Mouse (Mus musculus): ENCODE data around the gene Adgrb3.

Adgrb3 gene

DNA sequence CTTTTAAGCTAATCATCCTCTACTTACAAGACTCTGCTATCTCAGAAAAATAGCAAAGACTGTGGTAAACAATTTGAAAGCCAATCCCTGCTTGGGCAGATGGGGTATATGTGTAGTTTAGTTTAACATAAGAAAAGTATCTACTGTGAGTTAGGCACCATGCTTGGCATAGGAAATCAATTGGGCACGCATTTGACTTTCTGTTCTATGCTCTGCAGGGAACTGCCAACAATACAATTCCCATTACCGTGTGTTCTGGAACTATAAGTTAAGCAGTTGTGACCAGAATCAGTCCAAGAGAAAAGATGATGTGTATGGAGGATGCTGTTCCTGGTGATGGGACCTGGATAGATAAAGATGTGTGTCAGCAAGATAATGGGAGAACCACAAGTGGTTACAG is 517.2 kb downstream of the Adgrb3 start:
- DNase-seq (ENCODE audit: inconsistent age in 2 of 2, low spot score in 1 of 2): no peak

DNA sequence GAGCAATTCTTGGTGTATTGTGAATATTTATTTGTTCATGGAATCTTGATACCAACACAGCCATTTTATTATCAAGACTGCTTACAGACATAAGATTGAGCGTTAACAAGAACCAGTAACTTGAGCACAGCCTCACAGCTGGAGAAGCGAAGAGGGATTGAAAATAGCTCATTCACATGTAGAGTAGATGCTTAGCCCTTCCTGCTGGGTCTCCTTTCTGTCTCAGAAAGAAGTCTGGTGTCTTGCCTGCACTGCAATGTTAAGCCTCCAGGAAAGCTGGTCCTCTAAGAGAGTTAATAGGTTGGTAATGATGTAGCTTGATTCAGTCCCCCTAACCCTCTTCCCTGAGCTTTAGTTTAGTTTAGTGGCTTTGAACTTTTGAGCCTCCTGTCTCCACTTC is 519.4 kb downstream of the Adgrb3 start:
- DNase-seq (ENCODE audit: inconsistent age in 2 of 2, low spot score in 1 of 2): no peak

DNA sequence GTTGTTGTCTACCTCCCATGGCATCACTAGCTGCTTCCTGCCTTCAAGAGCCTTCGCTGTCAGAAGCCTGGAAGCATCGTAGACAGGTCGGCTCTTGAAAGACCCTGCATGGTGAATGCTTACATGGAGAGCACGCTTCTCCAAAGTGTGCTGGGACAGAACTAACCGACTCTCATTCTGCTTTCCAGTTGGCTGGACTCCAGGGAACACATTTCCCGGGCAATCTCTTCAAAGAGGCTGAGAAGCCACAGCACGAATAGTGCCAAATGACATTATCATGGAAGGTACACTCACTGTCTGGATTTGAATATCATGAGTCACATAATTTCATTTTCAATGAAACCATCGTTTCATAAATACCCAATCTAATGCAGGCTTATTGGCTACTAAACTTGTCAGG is 548.0 kb downstream of the Adgrb3 start:
- no peak for DNase-seq (ENCODE audit: inconsistent age in 2 of 2, low spot score in 1 of 2)

DNA sequence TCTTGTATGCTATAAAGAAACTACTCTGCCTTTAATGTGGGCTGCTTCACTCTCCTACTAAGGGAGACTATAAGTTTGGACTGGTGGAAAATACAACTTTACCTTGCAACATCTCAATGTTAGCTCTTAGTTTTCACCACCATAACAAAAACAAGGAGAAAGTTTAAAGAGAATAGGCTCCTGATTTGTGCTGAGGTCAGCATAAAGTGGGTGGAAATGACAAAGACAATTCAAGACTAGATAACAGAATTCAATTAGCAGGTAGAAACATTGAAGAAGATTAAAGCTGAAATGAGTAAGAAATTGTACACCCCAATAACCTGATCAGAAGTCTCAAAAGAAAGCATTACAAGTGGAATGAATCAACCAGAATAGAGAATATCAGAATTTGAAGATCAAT is 578.9 kb downstream of the Adgrb3 start:
- no peak for DNase-seq (ENCODE audit: inconsistent age in 2 of 2, low spot score in 1 of 2)

DNA sequence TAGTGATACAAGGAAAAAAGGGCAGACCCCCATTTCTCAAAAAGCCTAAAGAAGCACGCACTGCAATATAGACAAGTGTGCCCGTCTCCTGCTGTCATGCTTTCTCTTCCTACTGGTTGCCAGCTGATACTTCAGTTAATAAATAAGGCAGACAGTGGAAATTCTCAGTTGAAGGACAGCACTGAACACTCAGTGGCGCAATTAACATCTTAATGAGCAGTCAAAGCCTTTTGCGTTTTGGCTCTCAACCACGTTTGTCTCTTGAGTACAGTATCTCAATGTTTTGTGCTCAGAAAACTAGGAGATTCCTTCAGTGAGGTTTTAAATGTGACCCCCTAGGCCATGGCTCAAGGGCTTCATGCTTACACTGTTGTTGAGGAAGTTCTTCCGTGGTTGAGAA is 587.1 kb downstream of the Adgrb3 start:
- DNase-seq (ENCODE audit: inconsistent age in 2 of 2, low spot score in 1 of 2): no peak

DNA sequence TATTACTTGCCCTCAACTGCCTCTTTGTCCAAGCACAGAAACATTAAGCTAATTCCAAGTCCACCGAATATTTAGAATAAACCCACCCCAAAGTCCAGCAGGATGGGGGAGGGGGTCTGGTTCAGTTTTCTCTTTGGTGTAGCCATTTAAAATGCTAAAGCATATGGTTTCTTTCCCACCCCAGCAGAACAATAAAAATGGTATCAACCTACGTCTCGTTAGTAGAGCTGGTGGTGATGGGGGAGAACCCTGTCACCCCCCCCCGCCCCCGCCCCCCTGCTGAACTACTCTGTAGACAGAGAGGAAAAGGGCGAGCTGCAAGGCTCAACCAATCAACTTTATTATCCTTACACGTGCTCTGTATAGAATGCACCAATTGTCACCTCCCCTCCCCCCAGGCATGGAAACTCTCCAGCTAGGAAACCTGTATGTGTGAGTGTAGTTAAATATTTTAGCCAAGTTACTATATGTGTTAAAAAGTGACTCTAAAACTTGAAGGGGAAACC is 600.2 kb downstream of the Adgrb3 start:
- no peak for DNase-seq (ENCODE audit: inconsistent age in 2 of 2, low spot score in 1 of 2)

DNA sequence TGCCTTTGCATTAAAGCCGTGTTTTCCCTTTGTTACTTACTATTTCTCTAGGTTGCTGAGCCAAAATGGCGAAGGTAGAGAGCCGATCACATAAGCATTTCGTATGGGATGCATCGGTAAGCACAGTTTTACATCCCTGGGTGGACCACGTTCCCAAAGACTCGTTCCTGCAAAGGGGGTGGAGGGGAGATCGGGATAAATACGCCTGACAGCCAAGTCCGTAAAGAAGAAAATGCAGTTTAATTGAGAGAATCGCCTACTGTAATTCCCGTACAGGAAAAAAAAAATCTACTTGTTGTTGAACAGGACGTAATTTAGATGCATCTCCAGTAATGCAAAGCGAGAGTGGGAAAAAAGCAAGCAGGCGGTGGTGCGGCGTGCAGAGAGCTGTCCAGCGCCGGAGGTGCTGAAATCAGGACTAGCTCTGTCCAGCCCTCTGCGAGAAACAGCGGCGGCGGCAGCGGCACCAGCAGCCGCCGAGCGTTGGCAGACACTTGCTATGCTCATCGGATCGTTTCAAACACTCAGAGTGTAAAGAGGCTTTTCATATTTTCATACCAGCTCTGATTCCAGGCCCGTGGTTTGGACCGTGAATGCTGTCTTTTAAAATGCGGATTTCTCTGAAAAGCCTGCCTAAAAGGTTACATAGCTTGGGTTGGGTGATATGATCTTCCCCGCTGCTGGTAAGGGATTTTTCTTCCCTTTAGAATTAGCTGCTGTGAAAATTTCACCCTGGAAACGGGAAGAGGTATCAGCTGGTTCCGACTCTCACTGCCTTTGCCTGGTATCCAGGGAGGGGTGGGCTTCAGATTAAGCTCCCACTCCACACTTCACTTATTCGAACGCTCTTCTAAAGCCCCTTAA is 600.9 kb downstream of the Adgrb3 start:
- DNase-seq (ENCODE audit: inconsistent age in 2 of 2, low spot score in 1 of 2): peak; percentile 68 to 86

DNA sequence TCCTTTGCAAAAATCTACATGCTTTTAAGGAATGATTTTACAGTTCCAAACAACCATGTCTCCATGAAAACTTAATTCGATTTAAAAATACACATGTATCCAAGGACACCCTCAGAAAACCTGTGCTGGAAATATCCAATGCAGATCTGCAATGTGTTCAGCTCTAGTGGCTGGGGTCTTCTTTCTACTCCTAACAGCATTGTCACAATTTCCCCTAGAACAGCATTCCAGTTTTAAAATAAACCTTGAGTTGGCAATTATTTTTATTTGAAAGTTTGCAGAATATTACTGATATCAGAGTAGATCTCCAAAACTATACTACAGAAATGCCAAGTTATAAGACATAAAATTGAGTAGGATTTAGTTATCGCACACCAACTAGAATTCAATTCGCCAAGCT is 601.6 kb downstream of the Adgrb3 start:
- no peak for DNase-seq (ENCODE audit: inconsistent age in 2 of 2, low spot score in 1 of 2)

DNA sequence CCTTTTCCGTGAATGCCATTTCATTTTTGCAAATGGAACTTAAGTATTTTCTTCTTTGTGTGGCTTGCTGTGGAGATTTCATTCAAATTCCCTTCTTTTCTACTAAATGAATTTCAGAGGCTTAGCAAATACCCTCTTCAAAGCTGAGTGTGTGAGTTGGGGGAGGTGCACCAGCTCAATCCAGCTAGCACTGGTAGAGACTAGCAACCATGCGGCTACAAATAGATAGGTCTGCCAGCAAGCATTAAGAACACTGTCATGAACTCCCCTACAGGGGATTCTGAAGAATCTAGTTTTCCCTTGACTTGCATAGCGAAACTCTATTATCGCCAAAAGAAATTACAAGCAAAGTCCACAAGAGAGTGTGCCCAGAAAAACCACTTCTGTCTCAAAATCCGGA is 624.9 kb downstream of the Adgrb3 start:
- DNase-seq (ENCODE audit: inconsistent age in 2 of 2, low spot score in 1 of 2): no peak

DNA sequence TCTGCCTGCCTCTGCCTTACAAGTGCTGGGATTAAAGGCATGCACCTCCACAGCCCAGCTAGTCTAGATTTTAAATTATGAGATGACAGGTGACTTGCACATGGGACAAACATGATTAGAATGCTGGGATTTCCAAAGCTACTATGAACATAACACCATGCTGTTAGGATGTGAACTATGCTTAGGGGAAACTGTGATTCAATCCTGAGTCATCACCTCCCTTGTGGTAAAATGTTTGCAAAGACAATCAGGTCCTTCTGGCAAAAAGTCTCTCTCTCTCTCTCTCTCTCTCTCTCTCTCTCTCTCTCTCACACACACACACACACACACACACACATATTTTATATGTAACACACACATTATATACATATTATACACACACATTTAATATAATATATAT is 630.1 kb downstream of the Adgrb3 start:
- no peak for DNase-seq (ENCODE audit: inconsistent age in 2 of 2, low spot score in 1 of 2)

DNA sequence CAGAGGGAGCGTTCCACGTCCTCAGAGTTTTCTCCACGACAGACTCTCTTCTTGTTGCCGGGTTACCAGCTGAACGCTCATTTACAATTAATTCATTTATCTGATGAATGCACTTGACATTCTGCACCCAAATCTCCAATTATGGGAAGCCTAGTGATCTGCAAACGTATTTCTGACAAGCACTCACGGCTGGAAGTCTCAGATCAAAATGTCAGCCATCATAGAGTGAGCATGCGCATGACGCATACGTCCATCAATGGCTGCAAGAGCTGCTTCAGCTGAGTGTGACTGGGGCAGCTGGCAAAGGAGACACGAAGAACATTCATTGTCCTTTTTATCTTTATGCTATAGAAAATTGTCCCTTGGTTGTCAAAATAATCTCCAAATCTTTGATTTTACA is 637.5 kb downstream of the Adgrb3 start:
- DNase-seq (ENCODE audit: inconsistent age in 2 of 2, low spot score in 1 of 2): no peak

DNA sequence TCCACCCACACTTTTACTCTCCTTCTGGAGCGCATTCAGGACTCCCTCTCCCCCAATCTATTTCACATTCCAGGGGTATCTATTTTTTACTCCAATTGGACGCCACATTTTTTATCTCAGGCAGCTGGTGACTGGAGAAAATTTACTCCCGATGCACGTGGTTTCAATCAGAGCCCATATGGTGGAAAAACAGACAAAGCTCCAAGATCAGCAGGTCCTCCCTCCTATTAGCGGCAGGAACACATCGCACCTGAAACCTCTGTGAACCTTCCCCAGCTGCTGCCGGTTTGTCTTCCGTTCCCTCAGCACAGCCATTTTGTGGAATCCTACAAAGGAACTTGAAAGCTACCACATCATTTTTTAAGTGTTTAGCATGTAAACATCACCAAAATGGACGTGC is 640.2 kb downstream of the Adgrb3 start:
- DNase-seq (ENCODE audit: inconsistent age in 2 of 2, low spot score in 1 of 2): no peak

DNA sequence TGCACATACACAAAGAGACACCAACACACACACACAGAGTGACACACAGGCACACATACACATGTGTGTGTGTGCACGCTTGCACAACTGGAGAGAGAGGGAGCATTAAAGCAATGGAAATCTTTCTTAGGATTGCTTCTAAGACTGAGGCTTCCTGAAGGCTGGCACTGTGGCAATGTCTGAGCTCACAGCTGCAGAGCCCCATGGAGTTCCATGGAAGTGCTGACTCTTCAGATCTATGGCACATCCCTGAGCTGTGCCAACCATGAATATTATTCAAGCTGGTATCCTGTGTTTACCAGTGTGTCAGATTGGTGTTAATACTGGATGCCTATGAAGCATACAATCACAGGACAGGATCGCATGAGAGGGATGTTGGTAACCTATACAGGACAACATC is 643.6 kb downstream of the Adgrb3 start:
- no peak for DNase-seq (ENCODE audit: inconsistent age in 2 of 2, low spot score in 1 of 2)

DNA sequence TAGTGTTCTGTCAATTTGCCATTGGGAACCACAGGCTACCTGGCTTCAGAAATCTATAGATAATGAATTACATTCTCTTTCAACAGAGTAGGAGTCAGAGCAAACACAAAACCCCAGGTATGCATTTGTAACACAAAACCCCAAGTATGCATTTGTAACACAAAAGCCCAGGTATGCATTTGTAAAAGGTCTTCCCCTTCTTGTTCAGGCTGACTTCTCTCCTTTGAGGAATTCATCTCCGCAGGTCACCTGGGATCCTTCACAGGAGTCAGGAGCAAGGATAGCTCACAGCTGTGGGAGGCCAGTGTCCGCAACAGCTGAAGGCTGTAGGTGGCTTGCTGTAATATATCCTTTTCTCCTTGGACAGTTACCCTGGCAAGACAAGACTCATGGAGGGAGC is 647.6 kb downstream of the Adgrb3 start:
- no peak for DNase-seq (ENCODE audit: inconsistent age in 2 of 2, low spot score in 1 of 2)

DNA sequence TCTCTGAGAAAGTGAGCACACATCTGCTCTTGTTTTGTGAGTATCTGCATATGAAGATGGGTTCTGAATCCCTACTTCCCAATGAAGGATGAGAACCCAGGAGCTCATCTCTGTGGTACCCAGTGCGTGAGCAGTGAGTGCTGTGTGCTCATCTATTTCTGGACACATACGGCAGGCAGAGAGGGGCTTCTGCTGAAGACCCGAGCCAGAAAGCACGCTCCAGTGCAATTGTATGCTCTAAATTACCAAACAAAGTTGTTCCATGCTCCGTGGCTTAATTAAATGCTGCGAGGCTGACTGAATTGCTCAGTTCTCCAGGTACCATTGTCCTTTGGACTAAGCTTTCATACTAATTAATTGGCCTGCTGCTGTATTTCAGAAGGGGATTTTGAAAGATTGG is 648.9 kb downstream of the Adgrb3 start:
- DNase-seq (ENCODE audit: inconsistent age in 2 of 2, low spot score in 1 of 2): no peak

DNA sequence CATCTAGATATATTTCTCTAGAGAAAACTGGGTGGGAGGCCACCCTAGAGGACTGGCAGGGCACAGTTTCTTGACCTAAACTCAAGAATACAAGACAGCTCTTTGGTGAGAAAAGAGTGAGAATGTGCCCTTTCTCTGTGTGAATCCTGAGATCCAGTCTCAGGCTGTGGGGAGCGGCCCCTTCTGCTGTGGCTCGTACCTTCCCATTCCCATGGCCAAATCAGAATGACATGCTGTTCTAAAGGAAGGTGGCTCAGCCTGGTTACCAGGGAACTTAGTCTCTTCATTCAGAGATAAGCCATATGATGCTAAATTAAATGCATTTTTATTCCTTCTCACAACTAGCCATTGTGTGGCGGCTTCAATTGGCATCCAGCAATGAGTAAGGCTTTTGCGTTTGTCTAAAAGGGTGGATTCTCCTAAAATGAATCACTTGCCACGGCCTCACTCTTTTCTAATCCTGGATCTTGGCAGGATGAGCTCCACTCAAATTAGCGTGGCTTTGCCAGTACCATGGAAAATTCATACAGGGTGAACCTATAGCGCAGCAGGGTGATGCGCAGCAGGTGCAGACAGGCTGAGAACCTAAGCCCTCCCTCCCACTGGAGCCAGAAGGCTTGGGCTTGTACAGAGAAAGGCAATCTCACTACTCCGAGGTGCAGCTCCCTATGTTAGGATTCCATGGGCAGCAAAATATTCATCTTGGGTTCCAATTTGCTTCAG is 649.5 kb downstream of the Adgrb3 start:
- no peak for DNase-seq (ENCODE audit: inconsistent age in 2 of 2, low spot score in 1 of 2)

DNA sequence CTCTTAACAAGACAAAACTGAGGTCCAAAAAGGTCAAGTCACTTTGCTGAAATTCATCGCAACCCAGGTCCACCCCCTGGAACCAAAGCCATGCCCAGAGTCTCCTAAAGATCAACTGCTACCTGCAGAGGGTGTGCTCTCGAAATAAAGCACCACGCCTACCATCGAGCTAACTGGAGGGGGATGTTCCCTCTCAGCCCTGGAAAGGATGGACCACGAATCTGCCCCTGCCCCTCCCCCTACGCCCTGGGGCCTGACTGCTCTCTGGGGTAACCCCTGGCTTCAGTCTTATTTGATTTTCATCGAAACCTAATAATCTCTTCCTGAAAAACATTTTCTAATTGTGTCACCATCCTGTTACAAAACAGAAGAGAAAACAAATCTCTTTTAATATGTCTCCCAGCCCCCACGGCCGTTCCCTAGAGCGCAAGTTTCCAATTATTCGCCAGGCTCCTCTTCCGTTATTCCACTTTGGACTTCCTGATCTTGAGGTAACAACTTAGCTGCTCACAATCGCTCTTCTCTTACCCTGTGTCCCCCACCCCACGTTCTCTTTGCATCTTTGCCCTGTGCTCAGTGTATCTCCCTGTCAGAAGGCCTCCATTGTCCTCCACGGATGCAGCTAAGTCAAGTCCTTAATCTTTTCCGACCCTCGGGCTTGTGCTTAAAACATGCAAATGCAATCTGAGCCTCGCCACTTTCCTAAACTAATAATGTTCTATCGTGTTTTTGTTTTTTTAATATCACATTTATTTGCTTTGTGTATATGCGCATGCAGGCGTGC is 651.0 kb downstream of the Adgrb3 start:
- no peak for DNase-seq (ENCODE audit: inconsistent age in 2 of 2, low spot score in 1 of 2)

DNA sequence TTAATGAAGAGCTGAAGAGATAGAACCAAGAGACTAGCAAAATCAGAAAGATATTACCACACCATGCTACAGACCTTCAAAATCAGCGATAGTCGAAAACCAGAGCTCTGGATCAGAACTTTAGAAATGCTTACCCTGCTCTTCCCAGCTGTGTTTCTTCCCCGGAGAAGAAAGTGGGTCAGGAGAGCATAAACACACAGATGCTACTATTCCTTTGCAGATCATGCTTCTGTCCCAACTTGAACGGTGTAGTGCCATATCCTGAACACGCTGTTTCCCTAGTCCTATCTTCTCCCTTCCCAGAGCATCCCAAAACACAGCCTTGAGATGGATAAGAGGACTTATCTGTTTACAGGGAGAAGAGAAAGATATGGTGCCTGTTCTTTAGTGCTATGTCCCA is 662.4 kb downstream of the Adgrb3 start:
- no peak for DNase-seq (ENCODE audit: inconsistent age in 2 of 2, low spot score in 1 of 2)

DNA sequence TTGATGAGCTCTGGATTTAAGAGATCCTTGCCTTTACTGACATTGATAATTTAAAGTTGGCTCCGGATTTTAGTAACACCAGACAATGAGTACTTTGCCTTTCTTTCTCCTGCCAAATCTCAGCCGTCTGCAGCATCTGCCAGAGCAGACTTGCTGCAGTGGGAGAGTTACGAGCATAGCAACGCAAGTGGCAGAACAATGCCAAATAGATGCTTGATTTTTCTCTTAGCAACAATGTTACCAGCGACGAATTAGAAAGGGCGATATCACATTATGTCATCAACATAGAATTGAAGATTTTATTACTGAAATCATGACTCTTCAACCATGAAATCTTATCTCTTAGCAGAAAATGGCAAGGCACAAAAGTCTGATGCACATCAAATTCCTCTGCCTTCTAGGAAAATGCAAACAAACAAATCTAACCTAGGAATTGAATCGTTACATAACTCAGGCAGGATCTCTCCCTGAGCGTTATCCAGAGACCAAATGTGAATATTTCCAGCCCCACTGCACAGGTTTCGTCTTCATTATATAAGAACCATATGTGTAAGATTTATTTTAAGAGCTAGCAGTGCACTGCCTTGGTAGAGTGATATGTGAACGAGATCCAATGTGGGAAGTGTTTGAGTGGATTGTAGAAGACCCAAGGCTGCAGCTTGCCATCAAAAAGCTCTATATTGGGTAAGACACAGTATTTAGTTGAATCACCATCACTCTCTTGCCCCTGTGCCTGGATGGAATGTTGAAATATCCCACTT is 663.3 kb downstream of the Adgrb3 start:
- DNase-seq (ENCODE audit: inconsistent age in 2 of 2, low spot score in 1 of 2): no peak

DNA sequence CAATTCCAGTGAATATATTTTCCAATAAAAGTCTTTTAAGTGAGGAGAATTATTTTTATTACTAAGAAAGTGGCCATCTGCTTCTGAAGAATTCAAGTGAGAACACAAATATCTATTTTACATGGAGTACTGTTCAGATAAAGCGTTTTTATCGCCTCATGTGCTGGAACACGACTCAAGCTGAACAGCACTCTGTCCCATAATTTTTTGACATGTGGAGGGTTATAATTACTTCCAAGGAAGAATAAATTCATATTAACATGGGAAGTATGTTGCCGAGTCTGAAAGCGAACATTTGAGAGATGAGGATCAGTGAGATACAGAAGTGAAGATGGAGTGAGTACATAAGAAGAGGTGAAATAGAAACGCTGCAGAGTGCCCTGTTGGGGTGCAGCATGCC is 665.9 kb downstream of the Adgrb3 start:
- DNase-seq (ENCODE audit: inconsistent age in 2 of 2, low spot score in 1 of 2): no peak

DNA sequence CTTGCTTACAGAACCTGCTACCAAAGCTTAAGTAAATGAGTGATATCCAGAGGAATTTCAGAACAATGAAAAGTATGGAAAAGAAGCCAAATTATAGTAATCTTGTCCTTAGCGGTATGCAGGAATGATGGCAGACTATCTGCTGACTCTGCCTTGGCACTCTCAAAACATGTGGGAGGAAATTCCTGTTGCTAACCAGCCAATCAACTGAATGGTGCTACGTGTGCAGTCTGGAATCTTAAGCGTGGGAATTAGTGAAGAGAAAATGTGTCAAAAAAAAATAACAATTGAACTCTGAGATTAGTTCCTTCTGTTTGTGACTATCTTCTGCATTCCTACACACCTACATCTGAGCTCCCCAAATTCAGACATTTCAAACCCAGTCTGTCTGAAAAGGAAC is 683.3 kb downstream of the Adgrb3 start:
- DNase-seq (ENCODE audit: inconsistent age in 2 of 2, low spot score in 1 of 2): no peak

All from adrenal gland, adult (tissue).